Mouse (Mus musculus) cerebellum, adult 2 months (tissue): ENCODE data around the gene Bsg.

Experiments
- CTCF ChIP-seq: fragments of 200-500 bp; IDR thresholded peaks from 2 replicates; pipeline ENCODE4 v1.5.1; 2011; ENCODE audit warnings: low read depth, mild to moderate bottlenecking, control low read depth, low read length, moderate library complexity, borderline replicate concordance; ENCODE audit not compliant: insufficient read depth
- POLR2A ChIP-seq: fragments of 200-500 bp; IDR thresholded peaks from 2 replicates; pipeline ENCODE4 v1.6.1; 2011; ENCODE audit warnings: low read length, control low read depth, borderline replicate concordance; ENCODE audit not compliant: insufficient read depth

GRCm38 (mm10) chr10:79755854-79756253, 51.6 kb downstream of the Bsg start:
- TF ChIP-seq CTCF (no peak), POLR2A (no peak)
